Mouse (Mus musculus) megakaryocyte, adult 5-6 weeks (primary cell): ENCODE measurements around the gene Wdr78. TPM values are rescaled to one million over a fixed set of nuclear protein-coding genes. Genes with fewer than 3 reads are reported as not detected.

ENCODE experiments used
- ATAC-seq: 2 replicates; pipeline ENCODE4 v1.8.0; 2016; ENCODE audit warnings: mild to moderate bottlenecking, inconsistent platforms; ENCODE audit not compliant: poor library complexity, severe bottlenecking
- total RNA-seq, 2 experiments: library from RNA; stranded (forward) in 1 of 2; stranded (reverse) in 1 of 2; fragments of 153-499, 151-499 nt in 1 of 2; fragments of 221-1000, 200-1000 nt in 1 of 2; gene quantifications; 2 replicates each; pipeline versions ENCODE4 v1.2.3 to v1.2.4; 2015 to 2017

Gene Wdr78
- total RNA-seq, 2 experiments from 2014 or later: 0.92 to 2.6 TPM

GRCm38 (mm10) chr4:103064421-103064820 lies 49.9 kb downstream of the Wdr78 start:
- ATAC-seq: no peak

DNA sequence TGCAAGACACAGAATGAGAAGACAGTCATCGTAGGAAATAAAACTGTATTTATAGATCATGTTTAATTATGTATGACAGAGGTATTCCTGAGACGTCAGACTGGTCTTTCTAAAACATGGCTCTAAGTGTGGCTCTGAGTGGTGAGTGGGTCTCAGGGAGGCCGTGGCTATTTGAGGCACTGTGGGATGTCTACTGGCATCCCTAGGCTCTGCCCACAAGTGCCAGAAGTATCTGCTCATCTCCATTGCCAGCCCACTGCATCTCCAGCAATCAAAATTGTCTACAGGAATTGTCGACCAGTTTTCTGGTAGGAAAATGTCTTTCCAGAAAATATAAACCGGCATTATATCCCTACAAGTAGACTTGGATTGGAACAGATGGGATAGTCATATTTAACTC lies 57.4 kb downstream of the Wdr78 start:
- ATAC-seq: no peak

GRCm38 (mm10) chr4:103048046-103048445 lies 66.3 kb downstream of the Wdr78 start:
- ATAC-seq: no peak

DNA sequence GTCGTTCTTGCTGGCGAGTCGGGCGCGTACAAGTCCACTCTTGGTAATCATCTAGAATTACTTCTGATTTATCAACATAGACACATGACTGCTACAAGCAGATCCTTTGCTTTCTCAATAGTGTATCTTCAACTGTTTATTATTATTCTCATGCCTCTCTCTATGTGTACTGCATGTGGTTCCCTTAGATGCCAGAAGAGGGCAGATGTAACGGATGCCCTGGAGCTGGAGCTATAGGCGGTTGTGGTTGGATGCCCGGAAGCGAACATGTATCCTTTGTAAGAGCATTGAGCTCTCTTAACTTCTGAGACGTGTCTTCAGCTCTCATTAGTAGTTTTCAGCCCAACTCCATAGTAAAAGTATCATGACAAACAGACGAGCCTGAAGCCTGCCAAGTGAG lies 71.4 kb downstream of the Wdr78 start:
- ATAC-seq: no peak

GRCm38 (mm10) chr4:103039838-103040191 lies 74.5 kb downstream of the Wdr78 start:
- peak; percentile 85 for ATAC-seq

DNA sequence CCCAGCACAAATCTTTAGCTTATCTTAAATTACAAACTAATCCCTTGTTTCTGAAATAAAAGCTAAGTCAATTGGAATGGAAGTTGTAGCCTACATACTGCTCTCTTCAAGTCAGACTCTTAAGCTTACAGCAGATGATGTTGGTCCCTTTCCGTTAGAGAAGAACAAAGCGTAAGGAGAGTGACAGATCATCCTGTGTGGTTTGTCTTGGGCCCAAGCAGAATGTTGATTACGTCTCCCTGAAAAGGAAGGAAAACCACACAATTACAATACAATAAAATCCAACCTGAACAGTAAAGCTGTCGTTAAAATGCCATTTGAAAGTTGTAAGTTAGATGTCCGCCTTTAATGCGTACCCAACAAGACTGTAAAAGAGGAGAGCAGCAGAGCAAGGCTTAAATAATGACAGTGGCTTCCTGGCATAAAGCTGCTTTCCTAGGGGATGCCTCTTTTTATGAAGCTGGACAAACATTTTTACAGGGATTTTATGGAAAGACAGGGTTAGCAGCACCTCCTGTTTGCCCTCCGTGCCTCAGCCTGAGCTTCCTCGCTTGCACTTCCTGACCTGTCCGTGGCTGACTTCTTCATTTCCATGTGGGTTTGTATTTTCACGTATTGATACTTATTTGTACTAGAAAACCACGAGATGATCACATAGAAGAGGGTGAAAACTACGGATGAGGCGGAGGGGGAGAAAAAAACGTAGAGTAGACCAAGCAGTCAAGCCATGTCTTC lies 75.1 kb downstream of the Wdr78 start:
- ATAC-seq: peak; percentile 62

DNA sequence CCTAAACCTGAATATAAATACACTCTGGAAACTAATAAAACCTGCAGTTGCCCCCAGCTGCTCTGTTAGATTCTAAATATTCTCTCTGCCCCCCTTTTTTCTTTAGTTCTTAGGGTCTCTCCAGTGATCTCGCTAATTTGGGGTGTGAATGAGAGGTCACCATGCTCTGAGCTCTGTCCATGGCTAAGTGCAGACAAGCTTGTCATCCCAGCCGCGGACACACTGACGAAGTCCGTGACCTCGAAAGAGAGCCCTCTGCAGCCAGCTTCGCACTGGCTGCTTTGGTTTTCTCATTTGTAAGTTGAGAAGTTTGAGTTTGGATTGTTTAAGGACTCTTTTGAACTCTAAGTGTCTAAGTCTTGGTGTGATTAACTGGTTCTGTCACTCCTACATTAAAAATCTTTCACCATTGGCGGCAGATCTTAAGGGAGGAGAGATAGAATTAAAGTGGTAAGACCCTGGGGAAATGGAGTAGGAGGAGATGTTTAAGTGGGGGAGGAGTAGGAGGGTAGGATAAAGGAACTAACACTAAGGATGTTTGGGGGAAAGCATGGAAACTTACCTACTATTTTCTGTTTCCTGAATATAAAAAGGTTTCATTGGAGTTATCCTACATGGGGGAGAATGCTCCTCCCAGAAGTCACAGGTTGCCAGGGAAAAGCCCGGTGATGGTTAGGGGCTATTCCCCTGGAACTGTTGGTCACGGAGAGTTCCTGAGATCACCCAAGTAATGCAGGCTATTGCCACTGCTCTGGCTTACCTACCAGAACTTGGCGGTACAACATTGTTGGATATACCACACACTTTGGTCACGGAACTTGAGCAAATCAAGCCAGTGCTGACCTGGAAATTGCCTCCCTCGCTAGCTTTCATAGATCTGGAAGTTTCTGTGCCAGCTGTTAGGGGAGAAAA lies 85.9 kb downstream of the Wdr78 start:
- no peak for ATAC-seq

GRCm38 (mm10) chr4:103027745-103028144 lies 86.6 kb downstream of the Wdr78 start:
- no peak for ATAC-seq

DNA sequence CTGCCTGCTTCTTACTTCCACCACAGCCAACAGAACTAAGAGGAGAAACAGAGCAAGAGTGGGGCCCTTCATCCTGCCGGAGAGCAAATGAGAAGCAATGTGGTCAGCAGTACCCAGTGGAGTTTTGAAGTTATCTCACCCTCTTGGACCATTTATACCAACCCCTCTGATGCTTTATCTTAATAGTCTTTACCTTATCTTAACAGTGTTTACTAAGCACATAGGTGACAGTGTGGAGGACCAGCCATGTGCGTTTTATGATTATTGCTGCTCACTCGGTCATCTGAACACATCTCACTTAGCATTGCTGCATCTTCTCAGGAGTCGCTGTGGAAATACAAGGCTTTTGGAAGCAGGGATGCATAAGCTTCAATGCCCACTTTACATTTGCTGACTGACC lies 87.7 kb downstream of the Wdr78 start, which contains the start of gene Insl5:
Gene Insl5, minus strand, starts transcription at position 222 of the 400 bp plus-strand sequence.
- no peak for ATAC-seq

DNA sequence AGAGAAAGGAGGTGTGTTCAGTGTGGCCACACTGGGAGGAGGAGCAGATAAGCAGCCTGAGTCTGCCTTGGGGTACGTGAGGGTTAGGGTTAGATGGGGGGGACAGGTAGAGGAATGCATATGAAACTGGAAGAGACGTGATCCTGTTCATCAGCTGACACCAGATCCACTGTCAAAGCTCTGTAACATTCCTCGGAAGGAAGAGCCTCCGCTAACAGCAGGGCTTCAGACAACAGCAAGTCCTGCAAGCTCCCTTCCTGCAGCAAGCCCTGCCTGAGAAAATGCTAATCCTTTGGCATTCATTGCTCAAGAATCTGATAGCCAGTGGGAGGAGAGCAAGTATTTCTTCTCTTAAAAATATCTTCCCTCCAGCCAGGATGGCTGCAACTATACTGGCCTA lies 100.9 kb downstream of the Wdr78 start:
- ATAC-seq: no peak

DNA sequence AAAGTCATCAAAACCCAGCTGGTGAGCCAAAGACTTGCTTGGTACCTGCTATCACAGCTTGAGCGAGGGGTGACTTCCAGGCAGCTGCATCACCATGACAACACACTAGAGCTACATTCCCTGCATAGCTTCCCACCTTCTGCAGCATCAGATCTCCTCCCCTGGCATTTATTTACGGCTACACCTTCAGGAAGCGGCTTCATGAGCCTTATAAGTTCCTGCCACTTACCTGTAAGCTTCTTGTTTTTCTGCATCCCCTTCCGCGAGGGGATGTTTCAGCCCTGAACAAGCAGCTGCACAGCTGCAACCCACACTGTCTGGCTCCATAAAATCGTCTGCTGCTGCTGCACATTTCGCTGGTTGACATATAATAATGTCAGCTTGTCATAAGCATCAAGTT lies 102.5 kb downstream of the Wdr78 start:
- no peak for ATAC-seq

- no peak for ATAC-seq
Measured at GRCm38 (mm10) chr4:103010734-103011133, 103.6 kb downstream of the Wdr78 start.

- ATAC-seq: peak; percentile 76
Measured at GRCm38 (mm10) chr4:103006943-103007418, 107.4 kb downstream of the Wdr78 start.

DNA sequence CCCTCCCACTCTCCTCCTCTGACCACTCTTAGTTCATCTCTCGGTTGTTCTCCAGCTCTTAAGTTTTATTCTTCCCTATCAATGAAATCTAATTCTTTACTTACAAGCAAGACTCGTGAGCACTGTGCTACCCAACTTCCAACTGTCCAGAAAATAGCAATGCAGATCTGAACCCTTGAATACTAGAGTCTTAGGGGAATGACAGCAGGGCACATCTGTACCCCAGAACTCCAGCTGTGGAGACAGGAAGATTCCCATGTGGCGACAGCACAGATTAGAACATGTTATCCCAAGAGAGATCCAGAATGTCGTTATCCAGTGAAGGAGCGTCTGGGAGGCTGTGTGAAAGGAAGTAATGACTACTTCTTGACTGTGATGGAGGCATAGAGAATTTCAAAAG lies 108.1 kb downstream of the Wdr78 start:
- ATAC-seq: no peak

DNA sequence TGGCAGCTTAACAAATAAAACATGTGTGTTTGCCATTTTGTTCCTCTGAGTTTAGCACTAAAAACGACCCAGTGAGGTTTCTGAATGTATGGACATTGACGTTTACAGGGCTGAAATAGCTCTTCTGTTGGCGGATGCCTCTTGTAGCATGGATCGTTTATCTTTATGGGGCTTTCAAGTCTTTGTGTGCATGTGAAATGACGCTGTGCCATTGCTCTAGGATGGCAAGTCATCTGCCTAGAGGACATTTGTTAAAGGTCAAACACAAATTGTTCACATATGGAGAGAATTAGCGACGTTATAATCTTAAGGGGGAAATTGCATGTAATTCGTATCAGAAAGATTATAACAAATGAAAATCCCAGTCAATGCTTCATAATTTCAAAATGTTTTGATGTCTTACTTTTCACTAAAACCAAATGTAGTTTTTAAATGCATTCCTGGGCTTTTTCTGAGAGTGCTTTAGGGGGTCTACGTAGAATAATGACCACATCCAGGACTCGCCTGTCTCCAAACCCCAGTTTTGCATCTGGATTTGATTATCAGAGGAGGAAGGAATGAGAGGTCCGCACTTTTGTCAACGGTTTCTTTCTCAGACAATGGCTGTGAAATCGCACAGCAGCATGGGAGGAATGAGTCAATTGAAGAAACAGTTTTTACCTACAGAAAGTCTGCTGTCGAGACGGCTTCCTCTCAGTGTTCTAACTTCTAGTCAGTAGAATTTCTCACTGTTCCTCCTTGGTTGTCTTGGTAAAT lies 109.0 kb downstream of the Wdr78 start:
- ATAC-seq: no peak

GRCm38 (mm10) chr4:103004681-103005080 lies 109.7 kb downstream of the Wdr78 start:
- ATAC-seq: no peak

GRCm38 (mm10) chr4:102991685-102992084 lies 122.7 kb downstream of the Wdr78 start:
- ATAC-seq: no peak

DNA sequence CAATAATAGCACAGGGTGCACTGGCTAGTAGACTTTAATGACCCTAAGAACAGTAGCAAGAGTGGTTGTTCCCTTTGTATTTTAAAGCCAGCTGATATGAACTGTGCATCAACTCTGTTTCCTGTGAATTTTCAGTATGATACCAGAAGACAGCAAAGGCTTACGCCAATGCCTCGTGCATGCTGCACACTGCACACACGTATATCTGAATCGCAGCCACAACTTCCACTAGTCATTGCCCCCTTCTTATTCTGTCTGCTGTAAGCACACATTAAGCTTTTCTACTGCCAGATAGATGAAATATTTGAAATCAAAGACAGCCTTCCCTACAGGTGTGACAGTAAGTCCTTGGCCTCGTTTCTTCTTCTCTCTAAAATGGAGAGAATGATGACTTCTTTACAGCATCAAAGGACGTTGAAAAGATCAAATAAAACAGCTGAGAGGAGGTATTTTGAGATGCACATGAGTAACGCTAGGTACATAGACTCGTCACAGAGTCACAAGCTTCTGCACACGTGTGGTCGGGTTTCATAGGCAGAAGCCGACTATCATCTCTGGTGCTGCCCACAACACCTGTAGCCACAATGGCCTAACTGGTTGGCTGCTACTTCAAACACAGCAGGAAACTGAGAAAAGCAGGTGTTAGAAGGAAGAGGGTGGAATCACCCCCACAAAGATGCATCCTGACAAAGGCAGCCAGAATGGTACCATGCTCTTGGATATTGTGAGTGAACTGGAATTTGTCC lies 123.6 kb downstream of the Wdr78 start:
- no peak for ATAC-seq

GRCm38 (mm10) chr4:102990016-102990415 lies 124.3 kb downstream of the Wdr78 start:
- ATAC-seq: no peak

DNA sequence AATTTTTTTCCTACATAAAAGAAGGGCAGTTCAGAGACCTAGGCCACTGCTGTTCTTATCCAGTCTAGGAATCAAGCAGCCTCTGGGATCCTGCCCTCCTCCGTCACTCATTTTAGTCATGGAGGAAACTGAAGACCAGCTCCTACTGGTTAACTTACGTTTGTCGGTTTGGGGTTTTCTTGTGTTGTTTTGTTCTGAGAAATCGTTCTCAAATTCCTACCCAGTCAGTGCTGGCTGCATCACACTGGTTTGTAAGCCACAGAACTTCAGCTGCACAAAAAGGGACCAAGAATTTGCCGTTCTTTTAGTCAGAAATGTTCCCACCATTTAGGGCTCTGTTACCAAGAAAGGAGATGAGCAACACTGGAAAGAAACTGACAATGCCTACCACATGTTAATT lies 125.0 kb downstream of the Wdr78 start:
- no peak for ATAC-seq
